Mouse (Mus musculus) ES-E14 (cell line): ENCODE data around the gene Fbxo31. TPM values are rescaled to one million over a fixed set of nuclear protein-coding genes. Genes with fewer than 3 reads are reported as not detected.

Source experiments
- DNase-seq: peaks from one replicate; pipeline ENCODE4 v3.0.0-alpha.2; 2013; ENCODE audit warnings: low read depth, low spot score
- H3K27ac ChIP-seq: 2 replicates; pipeline ENCODE4 v1.5.1; 2012; ENCODE audit warnings: low read depth, mild to moderate bottlenecking, low read length, moderate library complexity, mixed read lengths; ENCODE audit not compliant: poor library complexity, insufficient read depth, severe bottlenecking
- H3K36me3 ChIP-seq: 2 replicates; pipeline ENCODE4 v1.6.1; 2012; ENCODE audit warnings: mild to moderate bottlenecking, low read length, moderate library complexity, mixed read lengths; ENCODE audit not compliant: control insufficient read depth, poor library complexity, insufficient read depth, severe bottlenecking
- H3K4me1 ChIP-seq, 2 experiments: fragments of 150-350 bp in 1 of 2; sonication (generic) in 1 of 2; 2 replicates each; pipeline ENCODE4 v1.6.1; 2012; ENCODE audit warnings: low read length in 2 of 2, mild to moderate bottlenecking in 1 of 2, mixed read lengths in 1 of 2; ENCODE audit not compliant: control insufficient read depth in 2 of 2, insufficient read depth in 2 of 2, poor library complexity in 1 of 2
- H3K4me3 ChIP-seq, 2 experiments: fragments of 150-350 bp in 1 of 2; sonication (generic) in 1 of 2; 2 replicates each; pipeline ENCODE4 v1.5.1; 2012; ENCODE audit warnings: low read length in 2 of 2, low read depth in 1 of 2, mild to moderate bottlenecking in 1 of 2, mixed read lengths in 1 of 2; ENCODE audit not compliant: insufficient read depth in 1 of 2, poor library complexity in 1 of 2, severe bottlenecking in 1 of 2
- H3K9ac ChIP-seq: 2 replicates; pipeline ENCODE4 v1.6.1; 2012; ENCODE audit warnings: low read depth, mild to moderate bottlenecking, low read length, mixed read lengths; ENCODE audit not compliant: poor library complexity, insufficient read depth, severe bottlenecking
- H3K9me3 ChIP-seq: fragments of 150-350 bp; sonication (generic); 2 replicates; pipeline ENCODE4 v1.6.1; 2012; ENCODE audit warnings: low read depth, mild to moderate bottlenecking, low read length; ENCODE audit not compliant: control insufficient read depth, insufficient read depth
- CHD2 ChIP-seq: IDR thresholded peaks from 2 replicates; pipeline ENCODE4 v1.6.1; 2014; ENCODE audit warnings: mild to moderate bottlenecking, low read depth, low read length, inconsistent platforms
- HCFC1 ChIP-seq: IDR thresholded peaks from 2 replicates; pipeline ENCODE4 v1.6.1; 2012; ENCODE audit warnings: low read length, inconsistent platforms, borderline replicate concordance; ENCODE audit not compliant: insufficient read depth
- MAFK ChIP-seq: IDR thresholded peaks from 2 replicates; pipeline ENCODE4 v1.6.1; 2014; ENCODE audit warnings: mild to moderate bottlenecking, low read depth, low read length, inconsistent platforms; ENCODE audit not compliant: insufficient read depth
- ZC3H11A ChIP-seq: IDR thresholded peaks from 2 replicates; pipeline ENCODE4 v1.6.1; 2012; ENCODE audit warnings: low read depth, mild to moderate bottlenecking, inconsistent platforms, low read length, borderline replicate concordance
- ZNF384 ChIP-seq: IDR thresholded peaks from 2 replicates; pipeline ENCODE4 v1.6.1; 2012; ENCODE audit warnings: low read depth, low read length, inconsistent platforms
- in situ Hi-C, 2 experiments: fragments of 600-800 bp; cut with MboI; formaldehyde crosslinking; loops; one replicate each; pipeline ENCODE4 v1.15.1; 2025; ENCODE audit warnings: low sequenced_read_pairs in 2 of 2, inconsistent platforms in 1 of 2; ENCODE audit not compliant: unreplicated experiment in 2 of 2
- total RNA-seq: library from RNA; depleted of rRNA; stranded (reverse); fragments of 300-350 nt; gene quantifications from 2 replicates; pipeline ENCODE4 v1.2.3, GENCODE M21; 2012

Fbxo31 gene
- total RNA-seq, 1 experiment, result 15.5 TPM

DNA sequence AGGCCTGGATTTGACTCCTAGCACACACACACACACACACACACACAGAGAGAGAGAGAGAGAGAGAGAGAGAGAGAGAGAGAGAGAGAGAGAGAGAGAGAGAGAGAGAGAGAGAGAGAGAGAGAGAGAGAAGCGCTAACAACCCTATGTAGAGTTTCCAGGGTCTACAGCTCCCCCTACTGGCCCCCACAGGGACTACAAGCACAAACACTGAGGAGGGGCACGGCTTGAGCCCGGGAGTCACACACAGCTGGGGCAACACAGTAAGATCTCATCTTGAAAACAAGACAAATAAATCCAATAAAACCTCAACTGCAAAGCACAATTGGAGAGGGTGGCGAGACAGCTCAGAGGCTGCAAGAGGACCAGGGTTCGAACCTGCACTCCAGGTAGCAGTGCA lies 46.2 kb downstream of the Fbxo31 start:
- H3K4me3 ChIP-seq, result no peak overlapping the region
- H3K4me1 ChIP-seq, result no peaks in the 10 kb centered on the region
- H3K9ac ChIP-seq, result no peak overlapping the region
- no peak overlapping the region for H3K27ac ChIP-seq
- in situ Hi-C loops, result no loop called here
- DNase-seq, result peak; percentile 56
- H3K36me3 ChIP-seq, result no peaks in the 10 kb centered on the region
- no peaks in the 10 kb centered on the region for H3K9me3 ChIP-seq
- TF ChIP-seq MAFK (no peak), ZC3H11A (no peak), HCFC1 (no peak), ZNF384 (no peak)

DNA sequence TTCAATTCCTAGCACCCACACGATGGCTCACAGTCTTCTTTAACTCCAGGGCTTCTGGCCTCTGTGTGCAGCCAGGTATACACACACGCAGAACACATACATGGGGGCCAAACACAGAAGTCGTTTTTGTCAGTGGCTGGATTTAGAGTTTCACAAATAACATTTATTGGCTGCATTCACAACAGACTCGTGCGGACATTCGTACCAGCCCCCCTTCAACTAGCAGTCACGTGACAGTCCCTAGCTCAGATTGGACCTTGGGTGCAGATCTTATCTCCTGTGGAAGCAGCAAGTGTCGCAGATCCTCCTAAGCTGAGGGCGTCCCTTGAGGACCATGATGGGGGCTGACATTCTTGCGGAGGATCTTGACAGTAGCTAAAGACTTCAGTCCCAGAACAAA lies 48.0 kb downstream of the Fbxo31 start:
- in situ Hi-C loops, result no loop called here
- Histone ChIP-seq H3K27ac (no peak overlapping the region), H3K4me1 (no peaks in the 10 kb centered on the region), H3K36me3 (no peaks in the 10 kb centered on the region), H3K4me3 (no peak overlapping the region), H3K9ac (no peak overlapping the region), H3K9me3 (no peaks in the 10 kb centered on the region)
- DNase-seq, result no peak
- TF ChIP-seq CHD2 (no peak), ZC3H11A (no peak), ZNF384 (no peak), MAFK (no peak), HCFC1 (no peak)

- Histone ChIP-seq H3K9me3 (no peaks in the 10 kb centered on the region), H3K4me3 (no peak overlapping the region), H3K36me3 (no peaks in the 10 kb centered on the region), H3K9ac (no peak overlapping the region), H3K27ac (no peak overlapping the region), H3K4me1 (no peaks in the 10 kb centered on the region)
- no peak for DNase-seq
- no peak for TF ChIP-seq ZNF384
- TF ChIP-seq CHD2, result no peak
- no peak for TF ChIP-seq HCFC1
- no peak for TF ChIP-seq MAFK
- no peak for TF ChIP-seq ZC3H11A
- in situ Hi-C loops, result no loop called here
Observed at GRCm38 (mm10) chr8:121528790-121529189, 49.8 kb downstream of the Fbxo31 start.

DNA sequence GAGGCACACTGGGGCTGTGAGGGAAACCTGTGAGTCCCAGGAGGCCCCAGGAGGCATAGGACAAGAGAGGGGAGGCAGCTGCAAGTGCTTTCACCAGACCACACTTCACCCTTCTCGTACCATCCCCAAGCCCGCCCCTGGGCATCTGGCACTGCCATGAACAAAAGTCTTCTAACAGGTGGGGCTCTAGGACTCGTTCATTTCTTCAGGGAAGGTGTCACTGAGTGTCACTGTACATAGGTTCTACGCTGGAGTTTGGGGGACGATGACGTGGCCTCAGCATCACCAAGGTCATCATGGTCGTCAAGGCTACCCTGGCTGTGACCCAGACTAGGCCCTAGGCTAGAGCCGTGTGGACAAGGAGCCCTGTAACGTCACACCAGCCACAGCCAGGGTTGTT lies 50.9 kb downstream of the Fbxo31 start:
- TF ChIP-seq MAFK (no peak), ZC3H11A (no peak), ZNF384 (no peak), CHD2 (no peak), HCFC1 (no peak)
- no peak for DNase-seq
- no peaks in the 10 kb centered on the region for H3K4me1 ChIP-seq
- H3K9me3 ChIP-seq, result no peaks in the 10 kb centered on the region
- no peak overlapping the region for H3K4me3 ChIP-seq
- H3K9ac ChIP-seq, result no peak overlapping the region
- no peak overlapping the region for H3K27ac ChIP-seq
- H3K36me3 ChIP-seq, result no peaks in the 10 kb centered on the region
- in situ Hi-C loops, result no loop called here

- H3K4me3 ChIP-seq, result no peak overlapping the region
- in situ Hi-C loops, result no loop called here
- no peaks in the 10 kb centered on the region for H3K36me3 ChIP-seq
- no peak for TF ChIP-seq ZC3H11A
- no peak for TF ChIP-seq HCFC1
- TF ChIP-seq MAFK, result no peak
- TF ChIP-seq CHD2, result no peak
- TF ChIP-seq ZNF384, result no peak
- no peak for DNase-seq
- H3K9me3 ChIP-seq, result no peaks in the 10 kb centered on the region
- no peaks in the 10 kb centered on the region for H3K4me1 ChIP-seq
- H3K27ac ChIP-seq, result no peak overlapping the region
- no peak overlapping the region for H3K9ac ChIP-seq
Observed at GRCm38 (mm10) chr8:121526811-121527550, 51.6 kb downstream of the Fbxo31 start.
